Mouse (Mus musculus) hindbrain, postnatal 0 days (tissue): ENCODE data around the gene Gm17660. TPM values are rescaled to one million over a fixed set of nuclear protein-coding genes. Genes with fewer than 3 reads are reported as not detected.

ENCODE experiments used
- ATAC-seq: fragments of 200-750 bp; cut with Nextera tagmentation; 2 replicates; pipeline ENCODE4 v1.8.0; 2017; ENCODE audit warnings: mild to moderate bottlenecking, moderate TSS enrichment, moderate library complexity
- DNase-seq: peaks from one replicate; pipeline ENCODE4 v3.0.0-alpha.2; 2015; ENCODE audit warnings: low spot score
- H3K27ac ChIP-seq: fragments of 300-500 bp; sonication (generic); 2 replicates; pipeline ENCODE4 v1.5.1; 2014; ENCODE audit warnings: mild to moderate bottlenecking
- H3K27me3 ChIP-seq: fragments of 300-500 bp; sonication (generic); 2 replicates; pipeline ENCODE4 v1.6.1; 2014; ENCODE audit warnings: low read length, mixed read lengths; ENCODE audit not compliant: insufficient read depth
- H3K36me3 ChIP-seq: fragments of 300-500 bp; sonication (generic); 2 replicates; pipeline ENCODE4 v1.6.1; 2014; ENCODE audit warnings: low read length, mixed read lengths; ENCODE audit not compliant: insufficient read depth
- H3K4me1 ChIP-seq: fragments of 300-500 bp; sonication (generic); 2 replicates; pipeline ENCODE4 v1.6.1; 2014; ENCODE audit warnings: antibody characterized with exemption, low read length, mixed read lengths; ENCODE audit not compliant: insufficient read depth
- H3K4me2 ChIP-seq: fragments of 300-500 bp; sonication (generic); 2 replicates; pipeline ENCODE4 v1.6.1; 2014; ENCODE audit warnings: low read depth, mild to moderate bottlenecking, low read length, moderate library complexity, mixed read lengths
- H3K4me3 ChIP-seq: fragments of 300-500 bp; sonication (generic); 2 replicates; pipeline ENCODE4 v1.5.1; 2014; ENCODE audit warnings: low read length
- H3K9ac ChIP-seq: fragments of 300-500 bp; sonication (generic); replicated peaks from 2 replicates; pipeline ENCODE4 v1.6.1; 2014; ENCODE audit warnings: mild to moderate bottlenecking, low read length, moderate library complexity, mixed read lengths
- H3K9me3 ChIP-seq: fragments of 300-500 bp; sonication (generic); 2 replicates; pipeline ENCODE4 v1.6.1; 2016; ENCODE audit warnings: low read length, mixed read lengths
- CTCF ChIP-seq: IDR thresholded peaks from 2 replicates; pipeline ENCODE4 v1.5.1; 2016; ENCODE audit warnings: antibody characterized with exemption, control low read depth, low read depth
- WGBS: fragments of 180-500 bp; shearing (Covaris S2); extraction: QIAGEN DNeasy Blood & Tissue Kit; methylation state at CpG from one replicate; pipeline ENCODE4 v1.1.7; 2014; 5-methylcytosine and 5-hydroxymethylcytosine counted together
- polyA plus RNA-seq: library from polyadenylated mRNA; unstranded; fragments of >200 nt; fragmentation: Nextera tagmentation; extraction: Ambion mirVana; gene quantifications from 2 replicates; pipeline ENCODE4 v1.2.1, GENCODE M21; 2015
- total RNA-seq: library from RNA; depleted of rRNA; stranded (reverse); fragments of >200 nt; gene quantifications from 2 replicates; pipeline ENCODE4 v1.2.3, GENCODE M21; 2014

The Gm17660 gene
- total and polyA plus RNA-seq, 2 experiments from 2014 or later = 0.58 to 0.61 TPM

GRCm38 (mm10) chr5:104085366-104085765, 8.0 kb upstream of the Gm17660 start:
- H3K9me3 ChIP-seq = no peaks in the 10 kb centered on the region
- TF ChIP-seq CTCF = no peak
- H3K36me3 ChIP-seq = peaks cover 5% of the 10 kb centered on the region; the same call in 1 of the 2 replicates
- H3K4me1 ChIP-seq = no peaks in the 10 kb centered on the region
- no peak for DNase-seq
- no peak overlapping the region for H3K4me3 ChIP-seq
- no peaks in the 10 kb centered on the region for H3K27me3 ChIP-seq
- no peak overlapping the region for H3K9ac ChIP-seq
- no peak overlapping the region for H3K4me2 ChIP-seq
- WGBS = 80% methylated on average over 9 of the region's 9 CpGs
- no peak for ATAC-seq
- H3K27ac ChIP-seq = no peak overlapping the region

GRCm38 (mm10) chr5:104080736-104081135, 3.3 kb upstream of the Gm17660 start:
- no peak for DNase-seq
- 0 out of 2 replicates have a peak, but pooled peaks cover 5% of the 10 kb centered on the region for H3K36me3 ChIP-seq
- no peak for TF ChIP-seq CTCF
- no peak overlapping the region for H3K27ac ChIP-seq
- no peak overlapping the region for H3K4me2 ChIP-seq
- no peak for ATAC-seq
- no peak overlapping the region for H3K9ac ChIP-seq
- H3K27me3 ChIP-seq = no peaks in the 10 kb centered on the region
- no peak overlapping the region for H3K4me3 ChIP-seq
- no peaks in the 10 kb centered on the region for H3K4me1 ChIP-seq
- WGBS = 93% methylated on average over 6 of the region's 6 CpGs
- H3K9me3 ChIP-seq = no peaks in the 10 kb centered on the region

- TF ChIP-seq CTCF = peak; percentile 36; the same call in 1 of the 2 replicates
- 34% methylated on average over 10 of the region's 10 CpGs for WGBS
- H3K36me3 ChIP-seq = no peaks in the 10 kb centered on the region
- peak overlapping the region; percentile 18 for H3K27ac ChIP-seq
- H3K9me3 ChIP-seq = no peaks in the 10 kb centered on the region
- 0 out of 2 replicates have a peak, but pooled peaks cover 8% of the 10 kb centered on the region for H3K4me1 ChIP-seq
- DNase-seq (peak; percentile 44), ATAC-seq (peak; percentile 41; the same call in 1 of the 2 replicates)
- no peaks in the 10 kb centered on the region for H3K27me3 ChIP-seq
- no peak overlapping the region for H3K4me3 ChIP-seq
- no peak overlapping the region for H3K4me2 ChIP-seq
- no peak overlapping the region for H3K9ac ChIP-seq
Measured at GRCm38 (mm10) chr5:104076361-104076760, 1.0 kb downstream of the Gm17660 start.

DNA sequence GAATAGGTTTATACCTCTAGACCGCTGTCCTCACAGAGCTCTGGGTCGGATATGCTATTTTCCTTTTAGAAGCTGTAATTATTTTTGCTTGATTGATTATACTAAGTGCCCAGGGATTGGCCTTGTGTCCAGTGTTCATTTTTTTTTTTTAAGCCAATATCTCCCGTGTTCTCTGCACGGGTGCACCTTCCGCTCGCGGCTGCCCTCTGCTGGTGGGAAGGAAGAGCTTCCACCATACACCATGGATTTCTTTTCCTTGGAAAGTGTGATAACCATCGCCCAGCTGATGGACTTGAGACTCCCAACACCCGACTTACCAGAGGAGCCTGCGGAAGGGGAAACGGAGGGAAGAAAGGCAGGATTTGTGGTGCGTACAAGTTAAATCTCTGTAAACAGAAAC, 3.0 kb downstream of the Gm17660 start:
- H3K36me3 ChIP-seq = no peaks in the 10 kb centered on the region
- 40% methylated on average over 12 of the region's 12 CpGs for WGBS
- peak; percentile 77 for DNase-seq
- no peak overlapping the region for H3K27ac ChIP-seq
- H3K4me1 ChIP-seq = 0 out of 2 replicates have a peak, but pooled peaks cover 8% of the 10 kb centered on the region
- TF ChIP-seq CTCF = peak; percentile 88
- no peak overlapping the region for H3K9ac ChIP-seq
- ATAC-seq = no peak
- no peaks in the 10 kb centered on the region for H3K27me3 ChIP-seq
- H3K9me3 ChIP-seq = no peaks in the 10 kb centered on the region
- no peak overlapping the region for H3K4me2 ChIP-seq
- no peak overlapping the region for H3K4me3 ChIP-seq

GRCm38 (mm10) chr5:104073602-104074001, 3.8 kb downstream of the Gm17660 start:
- DNase-seq (no peak), ATAC-seq (peak; percentile 70)
- Histone ChIP-seq H3K4me2 (no peak overlapping the region), H3K27me3 (no peaks in the 10 kb centered on the region), H3K9ac (no peak overlapping the region), H3K9me3 (no peaks in the 10 kb centered on the region), H3K36me3 (no peaks in the 10 kb centered on the region), H3K4me1 (0 out of 2 replicates have a peak, but pooled peaks cover 8% of the 10 kb centered on the region), H3K4me3 (no peak overlapping the region), H3K27ac (no peak overlapping the region)
- TF ChIP-seq CTCF = no peak
- 85% methylated on average over 5 of the region's 5 CpGs for WGBS

GRCm38 (mm10) chr5:104072272-104072886, 5.0 kb downstream of the Gm17660 start:
- Histone ChIP-seq H3K9ac (no peak overlapping the region), H3K27ac (peak overlapping the region; percentile 59; the same call in 1 of the 2 replicates), H3K4me2 (no peak overlapping the region), H3K27me3 (no peaks in the 10 kb centered on the region), H3K4me1 (0 out of 2 replicates have a peak, but pooled peaks cover 8% of the 10 kb centered on the region), H3K9me3 (no peaks in the 10 kb centered on the region), H3K4me3 (no peak overlapping the region), H3K36me3 (no peaks in the 10 kb centered on the region)
- 15% methylated on average over 6 of the region's 8 CpGs for WGBS
- ATAC-seq (peak; percentile 89), DNase-seq (peak; percentile 72)
- no peak for TF ChIP-seq CTCF

DNA sequence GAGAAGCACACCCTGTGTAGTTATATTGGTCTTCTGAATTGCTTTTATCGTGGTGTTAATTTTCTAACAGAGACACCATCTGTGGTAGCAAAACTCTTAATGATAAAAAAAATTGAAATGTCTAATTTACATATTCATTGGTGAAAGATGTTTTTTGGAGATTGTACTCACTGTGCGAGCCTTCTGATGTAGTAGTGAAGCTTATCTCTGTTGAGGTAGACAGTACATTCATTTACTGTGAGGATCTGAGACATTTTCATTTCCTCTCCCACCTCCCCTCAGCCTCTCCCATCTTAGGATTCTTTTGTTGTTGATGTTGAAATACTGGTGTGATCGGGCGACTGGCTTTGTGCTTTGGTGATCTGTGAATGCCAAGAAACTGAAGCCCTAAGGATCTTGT, 6.4 kb downstream of the Gm17660 start:
- Histone ChIP-seq H3K27me3 (no peaks in the 10 kb centered on the region), H3K4me1 (0 out of 2 replicates have a peak, but pooled peaks cover 8% of the 10 kb centered on the region), H3K36me3 (no peaks in the 10 kb centered on the region), H3K4me2 (no peak overlapping the region), H3K27ac (no peak overlapping the region), H3K9ac (no peak overlapping the region), H3K9me3 (no peaks in the 10 kb centered on the region), H3K4me3 (no peak overlapping the region)
- 57% methylated on average over 4 of the region's 4 CpGs for WGBS
- ATAC-seq (no peak), DNase-seq (no peak)
- TF ChIP-seq CTCF = no peak
